Mouse (Mus musculus) heart, adult 18-20 months (tissue): ENCODE data around the gene Taf1. TPM values are rescaled to one million over a fixed set of nuclear protein-coding genes. Genes with fewer than 3 reads are reported as not detected.
A peak's percentile ranks its signal among the peaks of the same experiment; 100 is the strongest.

Experiments
- DNase-seq, 2 experiments: peaks; one replicate each; pipeline ENCODE4 v3.0.0; 2021 to 2022; ENCODE audit warnings: mixed read lengths in 1 of 2
- long read RNA-seq, 2 experiments: library from polyadenylated mRNA; stranded (forward); transcript quantifications; one replicate each; pipeline ENCODE4 v2.0.0; 2021
- total RNA-seq, 2 experiments: library from RNA; stranded (reverse); gene quantifications; 2 replicates each; pipeline ENCODE4 v1.2.3; 2021

Gene Taf1
- total RNA-seq: 10 to 100 TPM; 14.6 to 17.6 TPM
- long read RNA-seq, experiment 1, partial matches to known transcripts: 1 of 21 reads
- long read RNA-seq, experiment 1, other reads (novel, unspliced or antisense): 20 of 21 reads
- long read RNA-seq, experiment 2, partial matches to known transcripts: 0 of 10 reads
- long read RNA-seq, experiment 2, other reads (novel, unspliced or antisense): 10 of 10 reads

DNA sequence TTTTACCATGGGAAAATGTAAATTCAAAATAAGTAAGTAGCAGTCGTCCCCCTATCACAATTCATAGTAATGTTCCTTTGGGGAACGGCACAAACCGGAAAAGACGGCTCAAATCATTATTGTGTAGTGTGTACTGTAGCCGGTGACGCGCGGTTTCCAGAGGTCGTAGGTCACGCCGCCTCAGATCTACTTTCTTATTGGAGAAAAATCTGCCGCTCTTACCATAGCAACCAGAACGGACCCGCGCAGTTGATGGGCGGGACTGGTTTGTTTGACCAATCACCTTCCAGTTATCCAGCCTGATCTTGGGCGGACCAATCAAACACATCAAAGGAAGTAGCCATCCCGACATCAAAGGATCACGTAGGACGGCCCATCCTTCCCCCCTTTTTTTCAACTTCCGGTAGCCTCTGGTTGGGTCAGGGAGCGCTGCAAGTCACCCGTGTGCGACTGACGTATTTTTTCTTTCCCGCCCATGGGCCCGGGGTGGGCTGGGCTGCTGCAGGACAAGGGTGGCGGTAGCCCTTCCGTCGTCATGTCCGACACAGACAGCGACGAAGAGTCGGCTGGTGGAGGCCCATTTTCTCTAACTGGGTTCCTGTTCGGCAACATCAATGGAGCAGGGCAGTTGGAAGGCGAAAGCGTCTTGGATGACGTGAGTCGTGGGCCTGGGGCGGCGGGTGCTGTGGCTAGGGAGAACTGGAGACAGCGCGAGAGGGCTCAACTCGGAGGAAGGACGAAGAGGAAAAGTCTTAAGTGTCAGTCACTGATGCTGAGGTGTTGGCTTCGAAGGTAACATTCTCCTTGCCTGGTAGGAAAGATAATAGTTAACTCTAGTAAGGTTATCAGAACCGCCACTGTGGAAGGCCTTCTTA is at the start of gene Taf1:
Taf1 (plus strand) TSS at position 388 of the 875 bp plus-strand sequence.
- DNase-seq: peak; percentile 93 to 97

DNA sequence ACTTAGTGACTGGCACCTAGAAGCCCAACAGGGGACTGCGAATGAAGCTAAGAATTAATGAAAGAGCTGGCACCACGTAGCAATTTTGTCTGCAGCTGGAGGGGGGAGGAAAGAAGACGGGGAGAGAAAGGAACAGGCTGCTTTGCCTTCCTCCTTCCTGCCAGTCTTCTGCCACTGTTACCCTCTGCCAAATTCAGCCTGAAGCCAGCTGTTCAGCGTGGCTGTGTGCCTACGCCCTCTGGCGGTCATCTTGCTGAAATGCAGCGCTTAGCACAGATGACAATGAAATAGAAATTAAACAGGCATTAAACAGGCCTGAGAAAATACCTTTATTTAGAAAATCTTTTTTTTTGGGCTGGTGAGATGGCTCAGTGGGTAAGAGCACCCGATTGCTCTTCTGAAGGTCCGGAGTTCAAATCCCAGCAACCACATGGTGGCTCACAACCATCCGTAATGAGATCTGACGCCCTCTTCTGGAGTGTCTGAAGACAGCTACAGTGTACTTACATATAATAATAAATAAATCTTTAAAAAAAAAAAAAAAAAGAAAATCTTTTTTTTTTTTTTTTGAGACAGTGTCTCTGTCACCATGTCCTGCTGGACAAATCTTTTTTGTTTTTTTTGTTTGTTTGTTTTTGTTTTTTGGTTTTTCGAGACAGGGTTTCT is 45.9 kb upstream of the Taf1 start:
- DNase-seq: peak; percentile 37 to 57

DNA sequence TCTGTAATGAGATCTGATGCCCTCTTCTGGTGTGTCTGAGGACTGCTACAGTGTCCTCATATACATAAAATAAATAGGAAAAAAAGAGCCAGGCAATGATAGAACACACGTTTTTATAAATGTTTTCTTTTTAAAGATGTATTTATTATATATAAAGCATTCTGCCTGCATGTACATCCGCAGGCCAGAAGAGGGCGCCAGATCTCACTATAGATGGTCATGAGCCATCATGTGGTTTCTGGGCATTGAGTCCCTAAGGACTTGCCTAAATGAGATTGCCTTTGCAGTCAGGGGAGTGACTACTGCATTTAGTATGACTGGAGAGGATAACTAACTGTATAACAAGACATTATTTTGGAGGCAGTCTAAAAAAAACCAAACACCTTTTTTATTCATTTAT is 27.9 kb upstream of the Taf1 start:
- peak; percentile 0 to 28 for DNase-seq

DNA sequence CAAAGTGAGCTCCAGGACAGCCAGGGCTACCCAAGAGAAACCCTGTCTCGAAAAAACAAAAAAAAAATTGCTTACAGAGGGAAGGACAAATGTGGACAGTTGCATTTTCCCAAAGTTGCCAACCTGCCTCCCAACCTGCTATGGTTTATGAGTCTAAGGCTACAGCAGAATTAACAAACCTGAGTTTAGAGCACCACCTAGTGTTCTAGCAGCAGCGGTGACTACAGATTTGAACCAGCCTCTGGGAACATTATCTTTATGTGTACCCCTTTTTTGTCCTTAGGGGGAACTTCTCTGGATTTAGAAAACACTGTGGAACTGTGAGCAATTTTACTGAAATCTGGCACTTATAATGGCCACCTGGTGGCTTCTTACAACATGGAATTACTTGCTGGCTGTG is 16.8 kb upstream of the Taf1 start:
- DNase-seq: no peak

DNA sequence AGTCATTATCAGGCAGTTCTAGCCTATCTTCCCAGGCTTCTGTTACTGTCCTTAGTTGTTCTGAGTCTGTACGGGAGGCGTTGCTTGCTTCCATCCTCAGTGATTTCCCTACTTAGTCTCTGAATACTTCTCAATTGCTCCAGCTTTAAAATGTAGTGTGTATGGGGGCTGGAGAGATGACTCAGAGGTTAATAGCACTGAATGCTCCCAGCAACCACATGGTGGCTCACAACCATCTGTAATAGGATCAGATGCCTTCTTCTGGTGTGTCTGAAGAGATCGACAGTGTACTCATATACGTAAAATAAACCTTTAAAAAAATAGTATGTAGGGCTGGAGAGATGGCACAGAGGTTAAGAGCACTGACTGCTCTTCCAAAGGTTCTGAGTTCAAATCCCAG is 14.5 kb upstream of the Taf1 start:
- no peak for DNase-seq

DNA sequence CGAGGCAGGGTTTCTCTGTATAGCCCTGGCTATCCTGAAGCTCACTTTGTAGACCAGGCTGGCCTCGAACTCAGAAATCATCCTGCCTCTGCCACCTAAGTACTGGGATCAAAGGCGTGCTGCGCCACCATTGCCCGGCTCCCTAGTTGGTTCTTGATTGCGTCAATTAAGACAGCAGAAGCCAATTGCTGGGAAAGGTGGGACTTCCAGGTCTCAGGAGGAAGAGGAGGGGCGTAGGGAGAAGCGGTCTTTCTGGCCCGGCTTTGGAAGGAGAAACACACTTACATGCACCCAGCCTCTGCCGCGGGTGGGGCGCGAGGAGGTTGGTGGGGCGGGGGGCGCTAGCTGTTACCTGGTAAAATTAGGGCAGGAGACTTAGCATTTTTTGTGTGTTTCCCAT is 10.5 kb upstream of the Taf1 start:
- DNase-seq: peak; percentile 9 to 38

DNA sequence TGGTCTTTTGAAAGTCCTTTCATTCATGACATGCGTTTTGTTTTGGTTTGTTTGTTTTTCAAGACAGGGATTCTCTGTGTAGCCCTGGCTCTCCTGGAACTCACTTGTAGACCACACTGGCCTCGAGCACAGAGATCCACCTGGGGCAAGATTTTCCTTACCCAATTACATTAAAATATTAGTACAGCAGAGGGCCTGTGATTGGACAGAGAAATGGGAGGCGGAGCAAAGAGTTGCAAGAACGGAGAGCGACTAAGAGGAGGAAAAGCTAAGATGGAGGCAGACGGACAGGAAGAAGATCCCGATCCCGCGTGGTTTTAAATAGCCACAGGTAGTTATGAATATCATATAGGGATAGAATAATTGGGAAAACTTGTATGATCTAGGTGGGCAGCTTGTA is 5.2 kb upstream of the Taf1 start:
- peak; percentile 22 to 29 for DNase-seq

DNA sequence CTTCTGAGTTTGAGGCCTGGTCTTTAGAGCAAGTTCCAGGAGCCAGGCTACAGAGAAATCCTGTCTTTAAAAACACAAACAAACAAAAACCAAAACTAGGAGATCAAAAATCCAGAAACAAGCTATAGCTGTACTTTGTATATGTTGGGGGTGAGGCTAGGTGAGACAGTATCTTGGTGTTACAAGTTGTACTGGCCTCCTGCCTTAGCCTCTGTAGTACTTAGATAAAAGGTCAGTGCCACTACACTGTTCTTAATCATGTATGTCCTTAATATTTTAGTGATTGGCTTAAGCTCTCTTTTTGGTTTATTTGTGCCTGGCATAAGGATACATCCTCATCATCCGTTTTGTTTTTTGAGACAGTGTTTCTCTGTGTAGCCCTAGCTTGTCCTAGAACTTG is 52.9 kb downstream of the Taf1 start:
- no peak for DNase-seq

DNA sequence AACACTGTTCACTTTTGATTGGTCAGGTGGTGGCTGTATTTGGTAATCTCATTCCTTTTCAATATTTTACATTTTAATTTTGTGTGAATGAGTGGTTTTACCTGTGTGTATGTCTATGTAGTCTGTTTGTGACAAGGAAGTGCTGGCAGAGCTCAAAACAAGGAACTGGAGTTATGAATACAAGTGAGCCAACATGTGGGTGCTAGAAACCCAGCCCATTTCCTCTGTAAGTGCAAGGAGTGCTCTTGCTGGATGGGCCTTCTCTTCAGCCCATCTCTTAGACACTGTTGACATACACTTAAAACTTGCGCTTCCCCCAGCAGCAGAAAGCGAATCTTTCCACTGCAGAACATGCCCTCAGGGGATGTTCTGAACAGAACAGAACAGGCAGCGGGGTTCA is 83.6 kb downstream of the Taf1 start:
- no peak for DNase-seq

DNA sequence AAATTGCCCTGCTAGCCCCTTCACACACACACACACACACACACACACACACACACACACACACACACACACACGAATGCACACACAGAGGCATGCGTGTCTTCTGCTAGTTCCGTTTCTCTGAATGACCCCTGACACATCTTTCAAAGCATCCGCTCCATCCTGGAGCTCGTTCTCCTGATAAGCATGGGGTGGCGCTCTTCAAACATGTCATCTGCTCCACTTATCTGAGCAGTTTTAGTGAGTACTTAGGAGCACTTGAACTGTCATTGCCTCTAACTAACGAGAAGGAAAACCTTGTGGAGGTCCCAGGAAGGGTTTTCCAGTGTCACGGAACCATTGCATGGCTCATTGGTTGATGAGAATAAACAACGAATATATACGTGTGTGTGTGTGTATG is 85.4 kb downstream of the Taf1 start:
- DNase-seq: peak in 1 of 2 experiments; percentile 1

DNA sequence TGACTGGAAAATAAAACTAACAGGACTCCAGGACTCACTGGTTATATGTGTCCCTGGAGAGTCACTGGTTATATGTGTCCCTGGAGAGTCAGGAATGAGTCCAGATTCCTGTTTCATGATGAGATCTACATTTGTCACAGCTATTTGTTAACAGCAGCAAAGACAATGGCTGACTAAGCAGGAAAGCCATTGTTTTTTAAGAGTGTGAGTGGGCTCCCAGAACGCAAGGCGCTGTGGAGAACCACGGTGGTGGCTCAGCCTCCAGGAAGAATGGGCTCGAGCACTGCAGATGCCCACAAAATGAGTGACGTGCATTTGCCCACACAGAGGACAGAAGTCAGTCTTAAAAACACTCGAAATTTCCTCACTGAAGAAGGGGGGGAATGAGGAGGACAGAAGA is 87.8 kb downstream of the Taf1 start:
- DNase-seq: peak; percentile 5 to 22

DNA sequence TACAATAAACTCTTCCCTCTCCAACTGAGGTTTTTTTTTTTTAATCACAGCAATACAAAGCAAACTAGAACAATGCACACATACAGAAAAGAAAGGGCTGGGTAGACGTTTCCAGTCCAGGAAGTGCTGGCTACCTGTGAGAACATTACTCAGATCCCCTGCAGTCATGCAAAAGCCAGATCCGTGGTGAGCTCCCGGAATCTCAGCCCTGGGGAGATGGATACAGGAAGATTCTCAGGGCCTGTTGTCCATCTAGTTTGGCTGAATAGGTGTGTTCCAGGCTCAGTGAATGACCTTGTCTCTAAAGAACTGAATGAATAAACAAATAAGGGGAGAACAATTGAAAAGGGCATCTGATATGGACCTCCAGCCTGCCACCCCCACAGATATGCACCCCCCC is 90.0 kb downstream of the Taf1 start:
- no peak for DNase-seq

DNA sequence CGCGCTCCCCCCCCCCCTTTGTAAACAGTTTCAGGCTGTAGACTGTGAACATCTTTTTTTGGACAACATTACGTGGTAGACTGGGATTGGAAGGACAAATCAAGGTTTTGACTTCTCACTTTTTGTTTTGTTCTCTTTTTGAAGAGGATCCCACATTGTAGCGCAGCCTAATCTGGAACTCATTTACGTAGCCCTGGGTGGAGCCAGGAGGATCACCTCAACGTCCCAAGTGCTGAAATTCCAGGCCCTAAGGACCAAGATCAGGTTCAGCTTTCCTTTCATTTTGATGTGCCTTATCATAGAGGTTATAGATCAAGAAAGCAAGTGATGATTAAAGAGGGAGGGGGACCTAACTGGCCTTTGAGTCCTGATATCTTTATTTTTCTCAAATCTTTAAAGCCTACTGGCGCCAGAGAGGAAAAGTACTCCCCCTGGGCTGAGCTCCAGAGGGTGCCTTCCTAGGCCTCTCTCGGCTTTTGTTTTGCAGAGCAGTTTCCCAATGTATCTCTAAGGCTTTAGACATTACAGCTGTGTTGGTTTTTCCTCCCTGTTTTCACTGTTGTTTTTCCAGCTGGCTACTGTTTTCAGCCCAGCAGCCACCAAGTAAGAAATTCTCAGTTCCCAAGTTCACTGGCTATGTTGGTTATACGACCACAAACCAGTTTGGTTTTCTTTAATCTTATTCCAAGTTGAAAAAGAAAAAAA is 104.4 kb downstream of the Taf1 start:
- peak in 1 of 2 experiments; percentile 11 for DNase-seq

DNA sequence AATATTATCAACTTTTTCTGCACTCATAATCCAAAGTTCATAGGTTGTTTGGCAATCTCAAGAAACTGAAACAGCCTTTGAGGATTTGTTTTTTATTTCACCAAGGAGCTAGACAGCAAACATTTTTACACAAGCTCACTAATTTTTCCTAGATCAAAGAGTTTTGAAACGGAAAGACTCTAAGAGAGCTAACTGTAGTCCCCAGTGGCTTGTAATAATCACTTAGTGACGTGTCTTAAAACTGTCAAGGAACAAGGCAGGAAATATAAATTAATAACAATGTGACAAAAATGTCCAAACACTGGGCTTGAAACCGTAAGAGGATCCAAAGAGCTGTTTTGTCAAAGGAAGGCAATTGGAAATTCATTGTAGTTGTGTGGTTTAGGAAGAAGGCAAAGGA is 106.3 kb downstream of the Taf1 start:
- DNase-seq: no peak

DNA sequence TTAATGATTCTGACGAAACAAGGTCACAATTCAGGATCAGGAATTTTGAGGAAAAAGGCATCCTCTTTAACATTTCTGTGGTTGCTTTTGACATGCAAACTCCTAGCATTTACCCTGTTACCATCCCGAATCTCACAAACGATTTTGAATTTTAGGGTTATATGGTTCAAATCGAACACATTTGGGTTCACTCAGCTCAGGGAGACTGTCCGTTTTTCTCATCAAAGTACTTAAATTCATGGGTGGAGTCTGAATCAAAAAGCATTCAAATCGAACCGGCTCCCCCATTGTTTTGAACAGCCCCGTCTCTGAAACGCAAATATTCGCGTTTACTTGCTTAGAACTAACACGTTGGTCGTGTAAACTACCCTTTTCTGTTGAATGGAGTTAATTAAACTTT is 106.8 kb downstream of the Taf1 start:
- peak in 1 of 2 experiments; percentile 41 for DNase-seq

DNA sequence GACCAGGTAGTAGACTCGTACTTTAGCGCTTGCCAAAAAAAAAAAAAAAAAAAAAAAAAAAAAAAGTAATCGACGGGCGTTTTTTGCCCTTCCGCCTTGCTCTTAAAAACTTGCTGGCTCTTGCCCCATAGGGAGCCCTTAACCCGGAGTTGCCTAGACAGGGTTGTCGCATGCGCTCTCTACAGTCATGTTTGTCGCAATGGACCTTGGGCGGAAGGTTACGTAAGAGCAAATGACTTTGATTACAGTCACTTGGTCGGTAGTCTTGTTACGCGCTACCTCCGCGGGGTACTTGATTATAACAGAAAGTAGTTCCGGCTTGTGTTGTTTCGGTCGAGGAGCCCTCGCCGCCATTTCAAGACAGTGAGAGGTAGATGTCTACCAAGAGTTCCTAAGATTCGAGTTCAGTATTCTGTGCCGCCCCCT is 107.2 kb downstream of the Taf1 start, which contains the start of gene Ogt:
Ogt (plus strand) TSS at position 320 of the 426 bp plus-strand sequence.
- DNase-seq: peak; percentile 95 to 96

DNA sequence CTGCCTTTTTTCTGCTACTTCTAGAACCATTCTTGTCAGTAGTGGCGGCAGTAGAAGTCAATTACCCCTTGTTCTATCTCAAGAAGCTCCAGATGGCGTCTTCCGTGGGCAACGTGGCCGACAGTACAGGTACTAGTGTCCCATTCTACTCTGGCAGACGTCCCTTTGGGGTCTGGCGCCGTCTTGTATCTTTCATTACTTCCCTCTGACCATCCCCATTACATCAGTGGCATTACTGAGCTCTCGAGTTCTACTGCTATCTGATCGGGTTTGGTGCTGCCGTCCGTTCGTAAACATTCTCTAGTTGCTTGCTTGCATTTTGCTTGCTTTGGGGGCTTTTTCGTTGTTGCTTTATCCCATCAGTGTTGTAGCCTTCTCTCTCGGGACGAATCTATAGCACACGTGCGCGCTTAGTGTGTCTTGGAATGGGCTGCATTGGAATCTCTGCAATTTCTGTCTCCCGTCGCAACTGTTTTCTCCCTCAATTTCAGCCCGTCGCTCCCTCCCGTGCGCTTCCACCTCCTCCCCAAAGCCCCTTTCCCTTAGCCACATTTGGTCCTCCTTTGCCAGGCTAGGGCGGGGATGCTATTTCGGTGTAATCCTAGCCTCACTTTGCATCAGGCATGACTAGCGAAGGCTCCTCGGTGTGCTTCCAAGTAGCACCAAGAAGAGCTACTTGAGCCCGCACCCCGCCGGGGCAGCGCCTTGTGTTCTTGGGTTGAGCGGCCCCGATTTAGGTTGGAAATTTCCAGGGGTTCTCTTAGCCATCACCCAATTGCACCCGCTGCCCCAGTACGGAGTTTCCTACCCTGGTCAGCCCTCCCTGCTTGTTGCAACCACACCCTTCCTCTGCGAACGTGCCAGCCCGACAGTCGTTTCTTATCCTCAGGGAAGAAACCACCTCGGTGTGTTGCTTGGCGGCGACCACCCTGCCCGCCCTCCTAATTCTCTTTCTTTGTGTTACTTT is 107.9 kb downstream of the Taf1 start:
- DNase-seq: peak; percentile 55 to 65

DNA sequence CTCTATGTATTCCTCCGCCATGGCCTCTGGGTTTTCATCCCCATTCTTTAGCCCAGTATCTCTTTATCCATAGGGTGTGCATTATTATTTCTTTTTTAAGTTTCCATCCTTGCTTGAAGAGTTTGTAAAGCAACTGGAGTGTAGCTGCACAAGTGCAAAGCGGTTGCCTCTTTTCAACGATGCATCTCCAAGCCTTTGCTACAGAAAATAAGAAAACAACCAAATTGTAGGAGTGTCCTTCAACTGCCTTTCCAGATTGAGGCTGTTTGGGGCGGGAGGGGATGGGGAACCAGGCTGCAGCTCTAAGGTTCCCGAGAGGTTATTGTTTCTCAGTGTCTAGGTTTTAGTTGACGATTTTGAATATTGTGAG is 108.6 kb downstream of the Taf1 start:
- DNase-seq: no peak

DNA sequence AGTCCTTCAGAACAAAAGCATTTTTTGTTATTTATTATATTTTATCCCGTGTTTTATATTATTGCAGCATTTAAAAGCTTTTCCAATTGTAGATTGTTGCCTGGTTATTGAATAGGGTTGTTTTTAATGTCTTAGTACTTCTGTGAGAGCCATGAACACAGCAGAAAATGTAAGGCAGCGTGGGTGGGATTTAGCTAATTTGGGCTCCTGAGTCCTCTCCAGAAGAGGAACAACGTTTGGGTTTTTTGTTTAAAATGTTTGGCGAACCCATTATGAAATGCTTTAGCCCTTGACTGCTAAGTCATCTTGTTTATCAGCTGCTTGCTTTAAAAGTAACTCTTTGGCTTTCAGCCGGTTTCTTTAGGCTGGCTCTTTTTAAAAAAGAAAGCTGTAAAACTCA is 109.6 kb downstream of the Taf1 start:
- no peak for DNase-seq

DNA sequence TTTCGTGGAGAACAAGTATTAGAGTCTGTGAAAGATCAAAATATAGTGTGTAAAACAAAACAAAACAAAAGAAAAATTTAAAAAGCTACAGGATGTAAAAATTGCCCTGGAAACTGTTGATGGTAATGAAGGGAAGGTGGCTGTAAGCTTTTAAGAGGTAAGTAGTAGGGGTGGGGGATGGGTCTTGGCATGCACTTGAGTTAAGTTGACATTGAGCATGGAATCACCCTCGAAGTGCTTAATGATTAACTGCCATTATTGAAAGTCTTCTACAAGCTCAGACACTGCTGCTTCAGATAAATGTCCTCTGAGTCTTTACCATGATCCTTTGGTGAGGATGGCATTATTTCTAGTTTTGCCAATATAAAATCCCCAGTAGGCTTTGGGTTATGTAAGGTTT is 112.8 kb downstream of the Taf1 start:
- DNase-seq: no peak

DNA sequence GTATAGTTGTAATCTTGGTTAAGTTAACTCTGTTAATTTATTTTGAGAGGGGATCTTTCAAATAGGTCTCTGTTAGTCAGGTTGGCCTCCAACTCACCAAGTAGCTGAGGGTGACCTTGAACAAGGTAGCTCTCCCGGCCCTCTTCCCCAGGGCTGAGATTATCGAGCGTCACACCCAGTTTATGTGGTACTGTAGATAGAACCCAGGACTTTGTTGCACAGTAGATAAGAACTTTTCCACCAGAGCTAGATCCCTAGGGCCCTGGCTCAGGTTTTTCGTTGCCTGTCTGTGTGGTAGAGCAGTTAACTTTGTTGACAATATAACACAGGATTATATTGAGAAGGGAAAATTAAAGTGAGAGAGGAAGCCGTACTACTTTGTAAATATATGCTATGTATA is 114.1 kb downstream of the Taf1 start:
- DNase-seq: no peak
